Mouse (Mus musculus) heart, postnatal 36 days (tissue): Measurements from ENCODE around the gene Abo. TPM values are rescaled to one million over a fixed set of nuclear protein-coding genes. Genes with fewer than 3 reads are reported as not detected.

Source experiments
- DNase-seq, 2 experiments: peaks; one replicate each; pipeline ENCODE4 v3.0.0; 2021 to 2022
- intact Hi-C: fragments of 180-260 bp; cut with DNase I; formaldehyde crosslinking; loops from one replicate; pipeline ENCODE4 v1.15.1; 2025
- total RNA-seq, 2 experiments: library from RNA; stranded (reverse); gene quantifications; 2 replicates each; pipeline ENCODE4 v1.2.3; 2021

Gene Abo
- total RNA-seq = not detected

- DNase-seq = no peak
- intact Hi-C loops = no loop called here
These were observed at the start of gene Abo for GRCm38 (mm10) chr2:26864879-26865278. Abo (minus strand) TSS chr2:26864979.

- intact Hi-C loops = loop anchor here (10.0 kb wide), 1 partner anchor 1670 kb away; the partner anchor contains the start of gene Gtf3c5
- no peak for DNase-seq
These were observed 49.6 kb upstream of the Abo start for GRCm38 (mm10) chr2:26914148-26914941.

GRCm38 (mm10) chr2:26913416-26914147 is 48.8 kb upstream of the Abo start:
- peak in 1 of 2 experiments; percentile 1 for DNase-seq
- intact Hi-C loops = loop anchor here (10.0 kb wide), 1 partner anchor 1671 kb away; the partner anchor contains the start of gene Gtf3c5

GRCm38 (mm10) chr2:26912253-26912770 is 47.5 kb upstream of the Abo start:
- DNase-seq = peak in 1 of 2 experiments; percentile 1
- intact Hi-C loops = loop anchor here (10.0 kb wide), 1 partner anchor 1672 kb away; the partner anchor contains the start of gene Gtf3c5

GRCm38 (mm10) chr2:26910994-26911765 is 46.4 kb upstream of the Abo start:
- intact Hi-C loops = loop anchor here (10.0 kb wide), 1 partner anchor 1674 kb away; the partner anchor contains the start of gene Gtf3c5
- no peak for DNase-seq

- peak; percentile 100 for DNase-seq
- intact Hi-C loops = loop anchor here (10.0 kb wide), 1 partner anchor 1674 kb away; the partner anchor contains the start of gene Gtf3c5
These were observed 45.6 kb upstream of the Abo start, which contains the start of the genes Med22 and Rpl7a for GRCm38 (mm10) chr2:26910124-26910993. Med22 (minus strand) TSS chr2:26910677. Rpl7a (plus strand) TSS chr2:26910764.

- DNase-seq = no peak
- intact Hi-C loops = loop anchor here (10.0 kb wide), 1 partner anchor 535 kb away; the partner anchor contains the start of gene Brd3os
These were observed 44.6 kb upstream of the Abo start for GRCm38 (mm10) chr2:26909387-26909784.

- intact Hi-C loops = loop anchor here (10.0 kb wide), 1 partner anchor 536 kb away; the partner anchor contains the start of gene Brd3os
- DNase-seq = no peak
These were observed 44.1 kb upstream of the Abo start for GRCm38 (mm10) chr2:26908710-26909386.

GRCm38 (mm10) chr2:26907109-26907508 is 42.3 kb upstream of the Abo start:
- intact Hi-C loops = loop anchor here (10.0 kb wide), 1 partner anchor 538 kb away; the partner anchor contains the start of gene Brd3os
- DNase-seq = no peak

GRCm38 (mm10) chr2:26906431-26906830 is 41.7 kb upstream of the Abo start:
- DNase-seq = no peak
- intact Hi-C loops = loop anchor here (10.0 kb wide), 1 partner anchor 538 kb away; the partner anchor contains the start of gene Brd3os

GRCm38 (mm10) chr2:26905936-26906335 is 41.2 kb upstream of the Abo start:
- DNase-seq = no peak
- intact Hi-C loops = loop anchor here (10.0 kb wide), 1 partner anchor 539 kb away; the partner anchor contains the start of gene Brd3os

GRCm38 (mm10) chr2:26903311-26903710 is 38.5 kb upstream of the Abo start:
- intact Hi-C loops = loop anchor here (2.0 to 10.0 kb wide), 4 partner anchors 61 to 1401 kb away; partner anchors contain the start of genes Brd3os, C8g, Fbxw5 and Rexo4
- DNase-seq = no peak

GRCm38 (mm10) chr2:26902467-26903220 is 37.9 kb upstream of the Abo start, which contains the start of gene Surf6:
Surf6 (minus strand) TSS chr2:26902879.
- intact Hi-C loops = loop anchor here (2.0 to 10.0 kb wide), 4 partner anchors 62 to 1400 kb away; partner anchors contain the start of genes Brd3os, C8g, Fbxw5 and Rexo4

GRCm38 (mm10) chr2:26901834-26902400 is 37.1 kb upstream of the Abo start:
- DNase-seq = no peak
- intact Hi-C loops = loop anchor here (2.0 to 10.0 kb wide), 4 partner anchors 63 to 1400 kb away; partner anchors contain the start of genes Brd3os, C8g, Fbxw5 and Rexo4

More at GRCm38 (mm10) chr2:26902467-26903220, 37.9 kb upstream of the Abo start, which contains the start of gene Surf6:
- DNase-seq = peak; percentile 91 to 92

- DNase-seq = no peak
- intact Hi-C loops = loop anchor here (5.0 to 10.0 kb wide), 3 partner anchors 258 to 1398 kb away; partner anchors contain the start of genes Brd3os, C8g and Fbxw5
These were observed 36.0 kb upstream of the Abo start for GRCm38 (mm10) chr2:26900731-26901130.

GRCm38 (mm10) chr2:26895898-26896297 is 31.1 kb upstream of the Abo start:
- DNase-seq = no peak
- intact Hi-C loops = no loop called here
